Comparison of ENCODE assay signal across 11 mouse cellular contexts in genomic region chr1:90441134-90441868, GRCm38 (mm10).
DNase-seq lines count a peak whose midpoint lies in the region; ATAC-seq lines count a peak whose summit lies in the region.
"Had no signal": no experiment of that assay in that cellular context is flagged by ENCODE, and none has a peak within 500 bp of the region (broad histone marks: within the 10 kb centered on the region; RNA-seq: fewer than 3 reads in every experiment).

No protein-coding gene starts in this region.

- H3K9me3 ChIP-seq in embryonic facial prominence, embryonic 11.5 days (replicated peaks; ENCODE audit: control insufficient read depth, low read length) = no peaks in the 10 kb centered on the region
- no peaks in the 10 kb centered on the region for H3K9me3 ChIP-seq in limb, embryonic 13.5 days
- H3K9me3 ChIP-seq: limb, embryonic 15.5 days had no signal

- no peaks in the 10 kb centered on the region for H3K27me3 ChIP-seq in embryonic facial prominence, embryonic 11.5 days (ENCODE audit: control insufficient read depth, insufficient read depth, low read length)
- 0 out of 2 replicates have a peak, but pooled peaks cover 3% of the 10 kb centered on the region for H3K27me3 ChIP-seq in limb, embryonic 13.5 days

- no peak overlapping the region for H3K4me2 ChIP-seq in embryonic facial prominence, embryonic 11.5 days (ENCODE audit: low read depth, low read length)
- H3K4me2 ChIP-seq in limb, embryonic 13.5 days (replicated peaks) = no peak overlapping the region
- H3K4me2 ChIP-seq: limb, embryonic 15.5 days had no signal

- intact Hi-C loops in gastrocnemius, postnatal 36 days (cut with DNase I) = no loop called here

- peak; percentile 31 for DNase-seq in retina, embryonic 14.5 days (ENCODE audit: low spot score)
- no peak for DNase-seq in retina, postnatal 1 day
- DNase-seq in embryonic facial prominence, embryonic 11.5 days (ENCODE audit: low spot score) = peak; percentile 54
- no peak for DNase-seq in cerebellum, postnatal 14 days
- no peak for DNase-seq in gastrocnemius, postnatal 36 days
- no peak for DNase-seq in ovary, adult 18-20 months (ENCODE audit: low spot score)
- DNase-seq: layer of hippocampus, adult 9-11 months; right cerebral cortex, postnatal 14 days had no signal

- ATAC-seq in embryonic facial prominence, embryonic 11.5 days (replicated peaks; ENCODE audit: insufficient number of reproducible peaks, low FRiP score, low TSS enrichment, low read depth) = 0 out of 2 replicates have a peak, but pooled peaks have one; percentile 46
- peak; percentile 36; the same call in 1 of the 2 replicates for ATAC-seq in limb, embryonic 13.5 days (ENCODE audit: low FRiP score, low read depth)
- ATAC-seq: activated CD4-positive, CD25-positive, alpha-beta regulatory T cell, adult 4 months had no signal

- no peak overlapping the region for H3K9ac ChIP-seq in embryonic facial prominence, embryonic 11.5 days (replicated peaks; ENCODE audit: low read length)
- no peak overlapping the region for H3K9ac ChIP-seq in limb, embryonic 13.5 days
- H3K9ac ChIP-seq: limb, embryonic 15.5 days had no signal

- H3K4me1 ChIP-seq in embryonic facial prominence, embryonic 11.5 days (ENCODE audit: control insufficient read depth, insufficient read depth, low read length) = peaks cover 10% of the 10 kb centered on the region
- H3K4me1 ChIP-seq in limb, embryonic 13.5 days = peaks cover 46% of the 10 kb centered on the region

- 0 out of 2 replicates have a peak overlapping the region, but pooled peaks have one; percentile 38 for H3K27ac ChIP-seq in embryonic facial prominence, embryonic 11.5 days (replicated peaks; ENCODE audit: low read depth, low read length)
- H3K27ac ChIP-seq in limb, embryonic 13.5 days = 0 out of 2 replicates have a peak overlapping the region, but pooled peaks have one; percentile 28
- H3K27ac ChIP-seq: limb, embryonic 15.5 days had no signal

- 36% methylated on average over 10 of the region's 10 CpGs for WGBS in embryonic facial prominence, embryonic 11.5 days
- WGBS in limb, embryonic 13.5 days = 33% methylated on average over 10 of the region's 10 CpGs

- no peaks in the 10 kb centered on the region for H3K36me3 ChIP-seq in embryonic facial prominence, embryonic 11.5 days (replicated peaks; ENCODE audit: control insufficient read depth, insufficient read depth, low read depth, low read length)
- H3K36me3 ChIP-seq in limb, embryonic 13.5 days = no peaks in the 10 kb centered on the region
- H3K36me3 ChIP-seq: limb, embryonic 15.5 days had no signal

- no peak overlapping the region for H3K4me3 ChIP-seq in embryonic facial prominence, embryonic 11.5 days (ENCODE audit: low read depth, low read length)
- H3K4me3 ChIP-seq in limb, embryonic 13.5 days = no peak overlapping the region
- H3K4me3 ChIP-seq: limb, embryonic 15.5 days had no signal

Comparison
In these comparisons a context has a peak if more than half of its experiments do, and no peak if none do; other contexts are left out.
1. DNase-seq: peak in retina, embryonic 14.5 days (single experiment) and embryonic facial prominence, embryonic 11.5 days (single experiment); none in retina, postnatal 1 day (single experiment), cerebellum, postnatal 14 days (0 of 2), gastrocnemius, postnatal 36 days (0 of 2) and ovary, adult 18-20 months (single experiment).